ENCODE assay signal across 8 mouse cellular contexts in the genomic region with DNA sequence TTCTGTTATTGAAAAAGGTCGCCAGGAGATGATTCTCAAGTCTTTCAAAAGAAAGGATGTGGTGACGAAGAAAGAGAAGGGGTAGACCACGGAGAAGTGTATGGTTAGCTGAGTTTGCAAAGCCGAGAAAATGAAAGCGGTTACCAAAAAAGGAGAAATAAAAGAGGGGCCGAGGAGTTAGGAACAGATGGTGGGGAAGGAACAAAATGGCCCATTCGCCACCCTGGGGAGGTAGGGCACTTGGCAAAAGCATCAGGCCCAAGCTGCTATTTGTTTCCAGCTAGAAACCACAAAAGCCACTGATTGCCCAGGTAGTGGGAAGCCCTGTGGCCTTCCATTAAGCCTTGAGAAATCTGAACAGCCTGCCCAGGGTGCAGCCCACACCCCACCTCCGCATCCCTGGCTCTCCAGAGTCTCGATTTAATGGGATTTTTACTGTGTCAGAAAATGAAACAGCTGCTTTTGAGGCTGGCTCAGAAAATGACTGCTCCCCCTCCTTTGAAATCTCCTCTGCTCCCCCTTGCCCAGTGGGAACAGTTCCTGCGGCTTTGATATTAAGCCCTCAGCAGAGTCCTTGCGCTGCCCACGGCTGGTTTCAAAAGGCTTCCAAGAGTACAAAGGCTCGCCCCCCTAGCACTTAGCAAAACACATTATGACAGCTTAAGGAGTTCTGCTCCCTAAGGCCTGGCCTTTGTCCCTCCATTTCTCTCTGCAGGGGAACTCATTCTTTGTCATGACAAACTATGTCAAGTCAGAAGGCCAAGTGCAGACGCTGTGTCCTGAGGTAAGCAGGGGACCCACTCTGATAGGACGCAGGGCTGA. TPM values are rescaled to one million over a fixed set of nuclear protein-coding genes. Genes with fewer than 3 reads are reported as not detected.
A peak's percentile ranks its signal among the peaks of the same experiment; 100 is the strongest.
DNase-seq lines count a peak whose midpoint lies in the region; ATAC-seq and TF ChIP-seq lines count a peak whose summit lies in the region.

No protein-coding gene starts in this region.

- no peaks in the 10 kb centered on the region for H3K9me3 ChIP-seq in heart, embryonic 16.5 days (replicated peaks; ENCODE audit: control insufficient read depth, low read length)
- no peaks in the 10 kb centered on the region for H3K9me3 ChIP-seq in forebrain, embryonic 12.5 days
- no peaks in the 10 kb centered on the region for H3K9me3 ChIP-seq in limb, embryonic 13.5 days

- no peak overlapping the region for H3K4me3 ChIP-seq in heart, embryonic 16.5 days (ENCODE audit: low read length)
- H3K4me3 ChIP-seq in thymus, adult 2 months (ENCODE audit: control insufficient read depth, insufficient read depth, low read length): peak overlapping the region; percentile 28
- H3K4me3 ChIP-seq in forebrain, embryonic 12.5 days (replicated peaks): no peak overlapping the region
- no peak overlapping the region for H3K4me3 ChIP-seq in limb, embryonic 13.5 days

- TF ChIP-seq POLR2A in thymus, adult 2 months (IDR thresholded peaks at IDR 0.05; ENCODE audit: control insufficient read depth, extremely low read depth, insufficient read depth, low read length, poor library complexity): no peak

- no peak for DNase-seq in heart, adult 11 months
- peak; percentile 49 for DNase-seq in thymus, adult 2 months
- DNase-seq in thymus, postnatal 25 days: no peak
- peak; percentile 60 to 63 for DNase-seq in right cerebral cortex, postnatal 36 days (ENCODE audit: low spot score in 2 of 2)
- no peak for DNase-seq in urinary bladder, postnatal 25 days (ENCODE audit: low spot score)

- peak overlapping the region; percentile 54 for H3K27ac ChIP-seq in heart, embryonic 16.5 days (ENCODE audit: low read length)
- H3K27ac ChIP-seq in thymus, adult 2 months (ENCODE audit: control insufficient read depth, insufficient read depth, low read length): peak overlapping the region; percentile 32; the same call in 1 of the 2 replicates
- peak overlapping the region; percentile 59 for H3K27ac ChIP-seq in forebrain, embryonic 12.5 days
- peak overlapping the region; percentile 73 for H3K27ac ChIP-seq in limb, embryonic 13.5 days

- peak overlapping the region; percentile 31 for H3K4me2 ChIP-seq in heart, embryonic 16.5 days (ENCODE audit: low read depth, low read length)
- peak overlapping the region; percentile 2 for H3K4me2 ChIP-seq in forebrain, embryonic 12.5 days
- H3K4me2 ChIP-seq in limb, embryonic 13.5 days (replicated peaks): peak overlapping the region; percentile 23

- no peaks in the 10 kb centered on the region for H3K27me3 ChIP-seq in heart, embryonic 16.5 days (ENCODE audit: control insufficient read depth, insufficient read depth, low read length)
- H3K27me3 ChIP-seq in thymus, adult 2 months (ENCODE audit: control insufficient read depth, insufficient read depth, low read length): no peaks in the 10 kb centered on the region
- peaks cover 30% of the 10 kb centered on the region for H3K27me3 ChIP-seq in forebrain, embryonic 12.5 days
- no peaks in the 10 kb centered on the region for H3K27me3 ChIP-seq in limb, embryonic 13.5 days

- H3K36me3 ChIP-seq in heart, embryonic 16.5 days (ENCODE audit: control insufficient read depth, insufficient read depth): no peaks in the 10 kb centered on the region
- no peaks in the 10 kb centered on the region for H3K36me3 ChIP-seq in thymus, adult 2 months (ENCODE audit: control insufficient read depth, insufficient read depth, low read length)
- H3K36me3 ChIP-seq in forebrain, embryonic 12.5 days (replicated peaks): no peaks in the 10 kb centered on the region
- no peaks in the 10 kb centered on the region for H3K36me3 ChIP-seq in limb, embryonic 13.5 days

- 0 out of 2 replicates have a peak overlapping the region, but pooled peaks have one; percentile 38 for H3K9ac ChIP-seq in heart, embryonic 16.5 days (ENCODE audit: low read length)
- H3K9ac ChIP-seq in forebrain, embryonic 12.5 days: no peak overlapping the region
- peak overlapping the region; percentile 56; the same call in 1 of the 2 replicates for H3K9ac ChIP-seq in limb, embryonic 13.5 days

- ATAC-seq in heart, embryonic 16.5 days (replicated peaks; ENCODE audit: extremely low read depth, insufficient read depth, low FRiP score): no peak
- peak; percentile 55; the same call in 1 of the 2 replicates for ATAC-seq in forebrain, embryonic 12.5 days (ENCODE audit: low FRiP score)
- ATAC-seq in limb, embryonic 13.5 days (ENCODE audit: low FRiP score, low read depth): peak; percentile 72

- WGBS in heart, embryonic 16.5 days: 57% methylated on average over 15 of the region's 15 CpGs
- 19% methylated on average over 15 of the region's 15 CpGs for WGBS in thymus, adult 2 months
- 16% methylated on average over 15 of the region's 15 CpGs for WGBS in forebrain, embryonic 12.5 days
- WGBS in limb, embryonic 13.5 days: 24% methylated on average over 15 of the region's 15 CpGs

- peaks cover 18% of the 10 kb centered on the region for H3K4me1 ChIP-seq in heart, embryonic 16.5 days (ENCODE audit: control insufficient read depth, insufficient read depth, low read length)
- H3K4me1 ChIP-seq in thymus, adult 2 months (replicated peaks; ENCODE audit: control insufficient read depth, insufficient read depth, low read length): peaks cover 44% of the 10 kb centered on the region
- H3K4me1 ChIP-seq in forebrain, embryonic 12.5 days: peaks cover 29% of the 10 kb centered on the region
- peaks cover 25% of the 10 kb centered on the region for H3K4me1 ChIP-seq in limb, embryonic 13.5 days

- TF ChIP-seq CTCF in thymus, adult 2 months (IDR thresholded peaks at IDR 0.05; ENCODE audit: borderline replicate concordance, control insufficient read depth, extremely low read depth, insufficient read depth, low read length, poor library complexity): no peak

RNA-seq across cellular contexts. Expression of a gene that starts 9.9 kb away (rescaled TPM):
- polyA plus RNA-seq in heart, embryonic 16.5 days (2015; fragmentation: Nextera tagmentation; extraction: Ambion mirVana): 2.0 and 2.7 TPM in 2 replicates
- polyA plus RNA-seq in thymus, adult 2 months (2012; rRNA removed): 12.9 and 18.5 TPM in 2 replicates
- 0.77 and 0.90 TPM in 2 replicates for polyA plus RNA-seq in forebrain, embryonic 12.5 days (2016; fragmentation: Nextera tagmentation; extraction: Ambion mirVana)
- polyA plus RNA-seq in limb, embryonic 13.5 days (2015; fragmentation: Nextera tagmentation; extraction: Ambion mirVana): 1.2 TPM in 2 replicates

RNA-seq across cellular contexts. Expression of a gene that starts 39.3 kb away (rescaled TPM):
- 30.6 and 33.1 TPM in 2 replicates for polyA plus RNA-seq in heart, embryonic 16.5 days (2015; fragmentation: Nextera tagmentation; extraction: Ambion mirVana)
- polyA plus RNA-seq in thymus, adult 2 months (2012; rRNA removed): 0.52 and 1.6 TPM in 2 replicates
- 54.7 and 55.6 TPM in 2 replicates for polyA plus RNA-seq in forebrain, embryonic 12.5 days (2016; fragmentation: Nextera tagmentation; extraction: Ambion mirVana)
- polyA plus RNA-seq in limb, embryonic 13.5 days (2015; fragmentation: Nextera tagmentation; extraction: Ambion mirVana): 48.7 and 50.7 TPM in 2 replicates

RNA-seq across cellular contexts. Expression of a gene that starts 53.7 kb away (rescaled TPM):
- 21.2 and 21.7 TPM in 2 replicates for polyA plus RNA-seq in heart, embryonic 16.5 days (2015; fragmentation: Nextera tagmentation; extraction: Ambion mirVana)
- 41.0 and 51.4 TPM in 2 replicates for polyA plus RNA-seq in thymus, adult 2 months (2012; rRNA removed)
- polyA plus RNA-seq in forebrain, embryonic 12.5 days (2016; fragmentation: Nextera tagmentation; extraction: Ambion mirVana): 5.6 and 6.6 TPM in 2 replicates
- polyA plus RNA-seq in limb, embryonic 13.5 days (2015; fragmentation: Nextera tagmentation; extraction: Ambion mirVana): 16.1 and 16.8 TPM in 2 replicates

Comparison
In these comparisons a context has a peak if more than half of its experiments do, and no peak if none do; other contexts are left out.
1. DNase-seq: peak in thymus, adult 2 months (single experiment) and right cerebral cortex, postnatal 36 days (2 of 2); none in heart, adult 11 months (single experiment), thymus, postnatal 25 days (single experiment) and urinary bladder, postnatal 25 days (single experiment).
2. RNA of a gene that starts 39.3 kb away (polyA plus RNA-seq): 54.7 to 55.6 TPM in forebrain, embryonic 12.5 days, 48.7 to 50.7 TPM in limb, embryonic 13.5 days and 30.6 to 33.1 TPM in heart, embryonic 16.5 days; 0.52 to 1.6 TPM in thymus, adult 2 months; every median in the first group is over 10 times any median in the second.
3. Peak in every context shown above with its lines, with median percentiles within 50 percentile points of each other: H3K27ac ChIP-seq and H3K4me2 ChIP-seq.